Comparison of ENCODE assay signal across 21 mouse cellular contexts in the genomic region with DNA sequence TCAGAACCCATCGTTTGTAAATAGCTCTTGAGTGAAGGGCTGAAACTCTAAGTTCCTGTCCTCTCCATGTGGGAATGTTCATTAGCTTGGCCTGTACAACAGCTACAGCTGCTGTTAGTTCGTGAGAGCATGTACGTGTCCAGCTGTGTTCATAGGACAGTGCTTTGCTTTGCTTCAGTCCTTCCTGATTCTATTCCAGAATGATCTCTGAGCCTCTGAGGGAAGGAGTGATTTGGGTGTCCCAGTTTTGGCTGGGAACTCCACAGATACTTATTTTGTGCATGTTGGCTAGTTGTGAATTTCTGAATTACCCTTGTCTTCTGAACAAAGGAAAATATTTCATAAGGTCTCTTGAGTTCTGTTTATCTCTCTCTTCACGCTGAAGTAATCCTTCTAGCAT.
"Had no signal": no experiment of that assay in that cellular context is flagged by ENCODE, and none has a peak within 500 bp of the region (broad histone marks: within the 10 kb centered on the region; RNA-seq: fewer than 3 reads in every experiment).

No protein-coding gene starts in this region.

- H3K4me3 ChIP-seq: limb, embryonic 10.5 days; limb, embryonic 13.5 days; liver, embryonic 12.5 days; liver, embryonic 15.5 days; midbrain, embryonic 12.5 days; midbrain, embryonic 15.5 days; neural tube, embryonic 12.5 days; neural tube, embryonic 15.5 days; stomach, embryonic 15.5 days had no signal

- H3K27me3 ChIP-seq: limb, embryonic 13.5 days; liver, embryonic 12.5 days; liver, embryonic 15.5 days; midbrain, embryonic 12.5 days; midbrain, embryonic 15.5 days; neural tube, embryonic 12.5 days; neural tube, embryonic 15.5 days; stomach, embryonic 15.5 days had no signal

- H3K9ac ChIP-seq: limb, embryonic 13.5 days; liver, embryonic 12.5 days; liver, embryonic 15.5 days; midbrain, embryonic 12.5 days; midbrain, embryonic 15.5 days; neural tube, embryonic 12.5 days; neural tube, embryonic 15.5 days; stomach, embryonic 15.5 days had no signal

- H3K36me3 ChIP-seq: limb, embryonic 10.5 days; limb, embryonic 13.5 days; liver, embryonic 12.5 days; liver, embryonic 15.5 days; midbrain, embryonic 12.5 days; midbrain, embryonic 15.5 days; neural tube, embryonic 12.5 days; neural tube, embryonic 15.5 days; stomach, embryonic 15.5 days had no signal

- H3K4me1 ChIP-seq: limb, embryonic 10.5 days; limb, embryonic 13.5 days; liver, embryonic 12.5 days; liver, embryonic 15.5 days; midbrain, embryonic 12.5 days; midbrain, embryonic 15.5 days; neural tube, embryonic 12.5 days; neural tube, embryonic 15.5 days; stomach, embryonic 15.5 days had no signal

- H3K4me2 ChIP-seq: limb, embryonic 13.5 days; liver, embryonic 12.5 days; liver, embryonic 15.5 days; midbrain, embryonic 12.5 days; midbrain, embryonic 15.5 days; neural tube, embryonic 12.5 days; neural tube, embryonic 15.5 days; stomach, embryonic 15.5 days had no signal

- H3K27ac ChIP-seq: limb, embryonic 10.5 days; limb, embryonic 13.5 days; liver, embryonic 12.5 days; liver, embryonic 15.5 days; macrophage; midbrain, embryonic 12.5 days; midbrain, embryonic 15.5 days; neural tube, embryonic 12.5 days; neural tube, embryonic 15.5 days; stomach, embryonic 15.5 days had no signal

- H3K9me3 ChIP-seq: limb, embryonic 10.5 days; limb, embryonic 13.5 days; liver, embryonic 12.5 days; liver, embryonic 15.5 days; midbrain, embryonic 12.5 days; midbrain, embryonic 15.5 days; neural tube, embryonic 12.5 days; neural tube, embryonic 15.5 days; stomach, embryonic 15.5 days had no signal

- DNase-seq: kidney, adult 9 months; kidney, postnatal 36 days; layer of hippocampus, adult 9-11 months; liver; lung, adult 18-20 months; lung, postnatal 14 days; right cerebral cortex, adult 18-20 months; right cerebral cortex, postnatal 14 days; right cerebral cortex, postnatal 4 days; spleen, adult 18-20 months; thymus, postnatal 25 days had no signal

- ATAC-seq: liver, embryonic 12.5 days; midbrain, embryonic 15.5 days had no signal
